Mouse (Mus musculus): ENCODE measurements around the gene Smim27. TPM values are rescaled to one million over a fixed set of nuclear protein-coding genes. Genes with fewer than 3 reads are reported as not detected.

Gene Smim27
- polyA plus RNA-seq, 1 experiment: 6.1 TPM

Other genes with a start within 250 kb of the Smim27 start
- gene Aco1, start 126.5 kb upstream of the Smim27 start, polyA plus RNA-seq (2012; rRNA removed): 24.9 and 27.0 TPM in 2 replicates
- 5.8 and 6.0 TPM in 2 replicates for gene Ddx58, start 29.8 kb upstream of the Smim27 start, polyA plus RNA-seq (2012; rRNA removed)
- gene Topors, start 271 bp downstream of the Smim27 start, polyA plus RNA-seq (2012; rRNA removed): 11.1 and 12.3 TPM in 2 replicates
- 164 and 166 TPM in 2 replicates for gene Ndufb6, start 9.8 kb downstream of the Smim27 start, polyA plus RNA-seq (2012; rRNA removed)
- 3.3 and 6.8 TPM in 2 replicates for gene Tmem215, start 202.6 kb downstream of the Smim27 start, polyA plus RNA-seq (2012; rRNA removed)

Measured in frontal cortex, adult 2 months (tissue).